15 mouse cellular contexts compared by ENCODE assay signal in genomic region chr1:194675106-194675890, GRCm38 (mm10). TPM values are rescaled to one million over a fixed set of nuclear protein-coding genes. Genes with fewer than 3 reads are reported as not detected.
DNase-seq lines count a peak whose midpoint lies in the region; ATAC-seq and TF ChIP-seq lines count a peak whose summit lies in the region.
"Had no signal": no experiment of that assay in that cellular context is flagged by ENCODE, and none has a peak within 500 bp of the region (broad histone marks: within the 10 kb centered on the region; RNA-seq: fewer than 3 reads in every experiment).

No protein-coding gene starts in this region.

- H3K4me3 ChIP-seq in heart, embryonic 12.5 days = no peak overlapping the region
- no peak overlapping the region for H3K4me3 ChIP-seq in embryonic facial prominence, embryonic 13.5 days
- H3K4me3 ChIP-seq in liver, embryonic 12.5 days = no peak overlapping the region
- H3K4me3 ChIP-seq: megakaryocyte, embryonic 14.5 days; neural tube, embryonic 12.5 days had no signal

- peaks cover 44% of the 10 kb centered on the region for H3K4me1 ChIP-seq in heart, embryonic 12.5 days (replicated peaks)
- H3K4me1 ChIP-seq in embryonic facial prominence, embryonic 13.5 days = peaks cover 26% of the 10 kb centered on the region
- peaks cover 77% of the 10 kb centered on the region for H3K4me1 ChIP-seq in liver, embryonic 12.5 days

- TF ChIP-seq CTCF in brain, embryonic 14.5 days (IDR thresholded peaks at IDR 0.05; ENCODE audit: borderline replicate concordance, extremely low read depth, insufficient read depth, insufficient read length) = no peak

- H3K36me3 ChIP-seq in heart, embryonic 12.5 days = no peaks in the 10 kb centered on the region
- H3K36me3 ChIP-seq in embryonic facial prominence, embryonic 13.5 days = no peaks in the 10 kb centered on the region
- H3K36me3 ChIP-seq in liver, embryonic 12.5 days = no peaks in the 10 kb centered on the region
- H3K36me3 ChIP-seq: neural tube, embryonic 12.5 days had no signal

- 85% methylated on average over 3 of the region's 3 CpGs for WGBS in heart, embryonic 12.5 days
- WGBS in embryonic facial prominence, embryonic 13.5 days = 88% methylated on average over 3 of the region's 3 CpGs
- WGBS in liver, embryonic 12.5 days (ENCODE audit: insufficient replicate concordance) = 51% methylated on average over 3 of the region's 3 CpGs

- no peak overlapping the region for H3K4me2 ChIP-seq in heart, embryonic 12.5 days
- H3K4me2 ChIP-seq in embryonic facial prominence, embryonic 13.5 days = no peak overlapping the region
- H3K4me2 ChIP-seq in liver, embryonic 12.5 days = peak overlapping the region; percentile 59
- H3K4me2 ChIP-seq: heart, embryonic 11.5 days; neural tube, embryonic 12.5 days had no signal

- no peaks in the 10 kb centered on the region for H3K27me3 ChIP-seq in heart, embryonic 12.5 days (replicated peaks)
- no peaks in the 10 kb centered on the region for H3K27me3 ChIP-seq in embryonic facial prominence, embryonic 13.5 days
- H3K27me3 ChIP-seq in liver, embryonic 12.5 days (replicated peaks) = no peaks in the 10 kb centered on the region
- H3K27me3 ChIP-seq: CH12.LX; megakaryocyte, embryonic 14.5 days; neural tube, embryonic 12.5 days had no signal

- no peaks in the 10 kb centered on the region for H3K9me3 ChIP-seq in heart, embryonic 12.5 days (replicated peaks)
- no peaks in the 10 kb centered on the region for H3K9me3 ChIP-seq in embryonic facial prominence, embryonic 13.5 days
- no peaks in the 10 kb centered on the region for H3K9me3 ChIP-seq in liver, embryonic 12.5 days (replicated peaks)
- H3K9me3 ChIP-seq: megakaryocyte, embryonic 14.5 days; neural tube, embryonic 12.5 days had no signal

- TF ChIP-seq POLR2A in brain, embryonic 14.5 days (IDR thresholded peaks at IDR 0.05; ENCODE audit: borderline replicate concordance, extremely low read depth, insufficient read depth, insufficient read length, poor library complexity, severe bottlenecking) = no peak

- no peak overlapping the region for H3K9ac ChIP-seq in heart, embryonic 12.5 days
- H3K9ac ChIP-seq in embryonic facial prominence, embryonic 13.5 days = no peak overlapping the region
- H3K9ac ChIP-seq in liver, embryonic 12.5 days = no peak overlapping the region
- H3K9ac ChIP-seq: neural tube, embryonic 12.5 days had no signal

- DNase-seq in heart, adult 9 months (ENCODE audit: low spot score in 2 of 2) = peak; percentile 49 to 61
- peak; percentile 36 for DNase-seq in brain, embryonic 14.5 days (ENCODE audit: low read depth)
- DNase-seq in adipocyte (ENCODE audit: low spot score) = no peak
- DNase-seq in yolk sac, embryonic 10.5 days (ENCODE audit: low spot score) = no peak
- DNase-seq in adrenal gland, postnatal 10 days = no peak
- DNase-seq: cerebellum, adult 18-20 months; left cerebral cortex, postnatal 4 days; thymus, postnatal 14 days had no signal

- no peak overlapping the region for H3K27ac ChIP-seq in heart, embryonic 12.5 days (ENCODE audit: poor library complexity, severe bottlenecking)
- peak overlapping the region; percentile 62; the same call in 1 of the 2 replicates for H3K27ac ChIP-seq in embryonic facial prominence, embryonic 13.5 days
- H3K27ac ChIP-seq in liver, embryonic 12.5 days = peak overlapping the region; percentile 76
- H3K27ac ChIP-seq: neural tube, embryonic 12.5 days had no signal

- ATAC-seq in heart, embryonic 12.5 days (ENCODE audit: insufficient number of reproducible peaks, low FRiP score) = no peak
- no peak for ATAC-seq in embryonic facial prominence, embryonic 13.5 days (ENCODE audit: insufficient number of reproducible peaks, insufficient read depth, low FRiP score, low TSS enrichment, low read depth)
- peak; percentile 54 for ATAC-seq in liver, embryonic 12.5 days

RNA-seq across cellular contexts. Expression of gene Plxna2, which starts 57.3 kb away (rescaled TPM):
- 8.0 and 9.5 TPM in 2 replicates for polyA plus RNA-seq in heart, embryonic 12.5 days (2016; fragmentation: Nextera tagmentation; extraction: Ambion mirVana)
- polyA plus RNA-seq in brain, embryonic 14.5 days (2012; rRNA removed) = 60.3 and 66.5 TPM in 2 replicates
- polyA plus RNA-seq in embryonic facial prominence, embryonic 13.5 days (2015; fragmentation: Nextera tagmentation; extraction: Ambion mirVana) = 10.3 and 10.7 TPM in 2 replicates
- polyA plus RNA-seq in liver, embryonic 12.5 days (2016; fragmentation: Nextera tagmentation; extraction: Ambion mirVana) = 1.8 and 2.1 TPM in 2 replicates
- 10 to 100 TPM; 14.2 to 16.8 TPM for total RNA-seq in adrenal gland, postnatal 10 days (2021)

Comparison
In these comparisons a context has a peak if more than half of its experiments do, and no peak if none do; other contexts are left out.
1. DNase-seq: peak in heart, adult 9 months (2 of 2) and brain, embryonic 14.5 days (single experiment); none in adipocyte (single experiment), yolk sac, embryonic 10.5 days (single experiment) and adrenal gland, postnatal 10 days (single experiment).